Mouse (Mus musculus) heart, embryonic 12.5 days (tissue): ENCODE measurements around the gene Fut11. TPM values are rescaled to one million over a fixed set of nuclear protein-coding genes. Genes with fewer than 3 reads are reported as not detected.
A peak's percentile ranks its signal among the peaks of the same experiment; 100 is the strongest.

ENCODE experiments used
- ATAC-seq: fragments of 200-750 bp; cut with Nextera tagmentation; 2 replicates; pipeline ENCODE4 v1.8.0; 2017; ENCODE audit warnings: moderate TSS enrichment, moderate library complexity; ENCODE audit not compliant: insufficient number of reproducible peaks, low FRiP score
- H3K27ac ChIP-seq: fragments of 300-500 bp; sonication (generic); 2 replicates; pipeline ENCODE4 v1.5.1; 2016; ENCODE audit warnings: mild to moderate bottlenecking, moderate library complexity; ENCODE audit not compliant: poor library complexity, severe bottlenecking
- H3K27me3 ChIP-seq: fragments of 300-500 bp; sonication (generic); replicated peaks from 2 replicates; pipeline ENCODE4 v1.6.1; 2016; ENCODE audit warnings: mild to moderate bottlenecking, moderate library complexity
- H3K36me3 ChIP-seq: fragments of 300-500 bp; sonication (generic); 2 replicates; pipeline ENCODE4 v1.6.1; 2016; ENCODE audit warnings: mild to moderate bottlenecking, moderate library complexity
- H3K4me1 ChIP-seq: fragments of 300-500 bp; sonication (generic); replicated peaks from 2 replicates; pipeline ENCODE4 v1.6.1; 2016; ENCODE audit warnings: mild to moderate bottlenecking
- H3K4me2 ChIP-seq: fragments of 300-500 bp; sonication (generic); 2 replicates; pipeline ENCODE4 v1.6.1; 2016; ENCODE audit warnings: mild to moderate bottlenecking, moderate library complexity
- H3K4me3 ChIP-seq: fragments of 300-500 bp; sonication (generic); 2 replicates; pipeline ENCODE4 v1.5.1; 2016; ENCODE audit warnings: mild to moderate bottlenecking
- H3K9ac ChIP-seq: fragments of 300-500 bp; sonication (generic); 2 replicates; pipeline ENCODE4 v1.6.1; 2016; ENCODE audit warnings: mild to moderate bottlenecking, moderate library complexity
- H3K9me3 ChIP-seq: fragments of 300-500 bp; sonication (generic); replicated peaks from 2 replicates; pipeline ENCODE4 v1.6.1; 2016; ENCODE audit warnings: mild to moderate bottlenecking, moderate library complexity
- WGBS: fragments of 180-500 bp; shearing (Covaris S2); methylation state at CpG from one replicate; pipeline ENCODE4 v1.1.7; 2016; 5-methylcytosine and 5-hydroxymethylcytosine counted together
- polyA plus RNA-seq: library from polyadenylated mRNA; unstranded; fragments of >200 nt; fragmentation: Nextera tagmentation; extraction: Ambion mirVana; gene quantifications from 2 replicates; pipeline ENCODE4 v1.2.1, GENCODE M21; 2016

Gene Fut11
- polyA plus RNA-seq, 1 experiment from 2014 or later, result 20.4 TPM

DNA sequence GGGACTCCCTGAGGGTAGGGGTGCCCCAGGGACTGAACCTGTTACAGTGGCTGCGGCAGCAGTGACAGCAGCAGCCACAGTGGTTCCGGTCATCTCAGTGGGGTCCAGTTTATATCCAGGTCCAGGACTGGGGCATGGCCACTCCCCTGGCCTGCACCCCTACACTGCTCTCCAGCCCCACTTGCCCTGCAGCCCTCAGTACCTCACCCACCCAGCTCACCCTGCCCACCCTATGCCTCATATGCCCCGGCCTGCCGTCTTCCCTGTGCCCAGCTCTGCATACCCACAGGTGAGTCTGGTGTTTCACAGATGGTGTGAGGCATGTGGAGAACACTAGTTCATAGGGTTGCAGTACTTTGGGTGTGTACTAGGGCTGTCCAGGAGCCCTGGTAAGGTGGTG, 26.6 kb downstream of the Fut11 start:
- H3K4me2 ChIP-seq, result no peak overlapping the region
- H3K9ac ChIP-seq, result no peak overlapping the region
- ATAC-seq, result no peak
- no peaks in the 10 kb centered on the region for H3K27me3 ChIP-seq
- H3K27ac ChIP-seq, result no peak overlapping the region
- WGBS, result 93% methylated on average over 4 of the region's 4 CpGs
- H3K36me3 ChIP-seq, result peaks cover 96% of the 10 kb centered on the region
- H3K9me3 ChIP-seq, result no peaks in the 10 kb centered on the region
- no peak overlapping the region for H3K4me3 ChIP-seq
- peaks cover 14% of the 10 kb centered on the region for H3K4me1 ChIP-seq

DNA sequence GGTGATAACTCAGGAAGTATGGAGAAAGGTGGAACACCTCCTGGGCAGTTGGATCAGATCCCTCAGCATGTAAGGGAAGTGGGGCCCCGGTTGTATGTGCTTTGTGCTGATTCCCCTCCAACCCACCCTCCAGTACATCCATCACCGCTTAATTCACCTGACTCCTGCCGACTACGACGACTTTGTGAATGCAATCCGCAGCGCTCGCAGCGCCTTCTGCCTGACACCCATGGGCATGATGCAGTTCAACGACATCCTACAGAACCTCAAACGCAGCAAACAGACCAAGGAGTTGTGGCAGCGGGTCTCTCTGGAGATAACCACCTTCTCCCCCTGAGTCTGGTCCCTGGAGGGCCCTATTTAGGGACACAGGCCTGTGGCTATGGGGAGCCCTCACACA, 28.2 kb downstream of the Fut11 start:
- Histone ChIP-seq H3K4me3 (no peak overlapping the region), H3K9me3 (no peaks in the 10 kb centered on the region), H3K36me3 (peaks cover 92% of the 10 kb centered on the region), H3K4me2 (no peak overlapping the region), H3K9ac (no peak overlapping the region), H3K27ac (no peak overlapping the region), H3K4me1 (peaks cover 14% of the 10 kb centered on the region), H3K27me3 (no peaks in the 10 kb centered on the region)
- 90% methylated on average over 12 of the region's 12 CpGs for WGBS
- ATAC-seq, result no peak

DNA sequence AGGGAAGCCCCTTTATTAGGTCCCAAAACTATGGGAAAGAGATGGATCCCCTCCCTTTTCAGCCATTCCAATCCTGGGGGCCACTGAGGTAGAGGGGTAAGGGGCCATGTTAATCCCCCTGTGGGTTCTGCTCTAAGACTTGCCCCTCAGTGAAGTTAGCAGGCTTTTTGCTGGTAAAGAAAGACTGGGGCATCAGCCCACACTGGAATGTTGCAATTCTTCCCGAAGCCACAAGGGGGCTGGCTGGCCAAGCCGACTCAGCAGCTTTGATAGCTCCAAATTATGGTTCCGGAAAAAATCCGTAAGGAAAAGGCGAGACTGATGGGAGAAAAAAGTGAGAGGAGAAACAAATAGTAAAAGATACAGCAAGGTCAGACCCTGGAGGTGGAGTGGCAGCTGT, 29.3 kb downstream of the Fut11 start:
- H3K4me1 ChIP-seq, result peaks cover 14% of the 10 kb centered on the region
- no peak overlapping the region for H3K9ac ChIP-seq
- no peak overlapping the region for H3K4me2 ChIP-seq
- H3K27ac ChIP-seq, result no peak overlapping the region
- H3K4me3 ChIP-seq, result no peak overlapping the region
- peaks cover 92% of the 10 kb centered on the region for H3K36me3 ChIP-seq
- ATAC-seq, result no peak
- WGBS, result 25% methylated on average over 5 of the region's 5 CpGs
- H3K9me3 ChIP-seq, result no peaks in the 10 kb centered on the region
- H3K27me3 ChIP-seq, result no peaks in the 10 kb centered on the region

DNA sequence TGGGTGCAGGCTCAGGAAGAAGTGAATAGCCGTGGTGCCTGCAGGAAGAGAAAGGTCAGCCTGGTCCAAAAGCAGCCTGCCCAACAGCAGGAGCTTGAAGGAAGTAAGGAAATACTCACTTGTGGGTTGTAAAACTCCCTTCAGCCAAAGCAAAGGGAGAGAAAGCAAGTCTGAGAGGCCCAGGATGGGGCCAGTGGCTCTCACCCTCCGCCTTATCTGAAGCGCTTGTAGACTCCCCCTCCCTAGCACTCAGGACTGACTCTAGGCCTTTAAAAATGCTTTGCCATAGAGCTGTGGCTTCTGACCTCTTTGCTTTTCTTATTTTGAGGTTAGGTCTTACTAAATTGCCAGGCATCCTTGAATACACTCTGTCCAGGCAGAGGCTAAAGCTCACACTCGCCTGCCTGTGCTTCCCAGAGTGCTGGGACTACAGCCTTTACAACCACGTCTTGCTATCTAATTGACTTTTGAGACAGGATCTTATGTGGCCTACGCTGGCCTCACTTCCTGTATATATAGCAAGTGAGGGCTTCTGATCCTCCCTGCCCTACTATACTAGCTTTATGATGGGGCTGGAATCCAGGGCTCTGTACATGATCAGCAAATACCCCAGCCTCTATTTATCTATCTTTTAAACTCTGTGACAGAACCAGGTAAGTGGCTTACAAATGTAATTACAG, 31.0 kb downstream of the Fut11 start:
- peak overlapping the region; percentile 24 for H3K4me2 ChIP-seq
- peak overlapping the region; percentile 64 for H3K27ac ChIP-seq
- peak overlapping the region; percentile 11 for H3K9ac ChIP-seq
- H3K36me3 ChIP-seq, result peaks cover 94% of the 10 kb centered on the region
- H3K9me3 ChIP-seq, result no peaks in the 10 kb centered on the region
- H3K4me3 ChIP-seq, result no peak overlapping the region
- WGBS, result 27% methylated on average over 6 of the region's 6 CpGs
- no peaks in the 10 kb centered on the region for H3K27me3 ChIP-seq
- peaks cover 14% of the 10 kb centered on the region for H3K4me1 ChIP-seq
- no peak for ATAC-seq

DNA sequence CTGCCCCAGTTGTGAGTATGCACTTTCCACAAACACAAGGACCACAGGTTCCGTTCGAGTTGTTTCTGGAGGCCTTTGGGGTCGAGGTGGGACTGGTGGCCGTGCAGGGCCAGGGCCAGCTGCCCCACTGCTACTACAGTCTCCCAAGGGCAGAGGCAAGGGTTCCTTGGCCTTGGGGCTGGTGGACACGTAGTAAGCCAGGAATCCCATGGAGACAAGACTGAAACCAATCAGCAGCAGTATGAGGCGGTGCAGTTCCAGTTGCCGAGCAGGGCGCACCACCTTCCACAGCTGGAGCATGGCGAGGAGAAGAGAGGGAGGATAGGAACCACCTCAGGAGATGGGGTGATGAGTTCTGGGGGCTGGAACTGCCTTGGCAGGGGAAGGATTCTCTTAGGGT, 35.1 kb downstream of the Fut11 start:
- Histone ChIP-seq H3K4me2 (no peak overlapping the region), H3K9ac (no peak overlapping the region), H3K9me3 (no peaks in the 10 kb centered on the region), H3K4me3 (no peak overlapping the region), H3K27ac (no peak overlapping the region), H3K27me3 (no peaks in the 10 kb centered on the region), H3K36me3 (peaks cover 69% of the 10 kb centered on the region), H3K4me1 (peaks cover 26% of the 10 kb centered on the region)
- ATAC-seq, result no peak
- 87% methylated on average over 9 of the region's 9 CpGs for WGBS

DNA sequence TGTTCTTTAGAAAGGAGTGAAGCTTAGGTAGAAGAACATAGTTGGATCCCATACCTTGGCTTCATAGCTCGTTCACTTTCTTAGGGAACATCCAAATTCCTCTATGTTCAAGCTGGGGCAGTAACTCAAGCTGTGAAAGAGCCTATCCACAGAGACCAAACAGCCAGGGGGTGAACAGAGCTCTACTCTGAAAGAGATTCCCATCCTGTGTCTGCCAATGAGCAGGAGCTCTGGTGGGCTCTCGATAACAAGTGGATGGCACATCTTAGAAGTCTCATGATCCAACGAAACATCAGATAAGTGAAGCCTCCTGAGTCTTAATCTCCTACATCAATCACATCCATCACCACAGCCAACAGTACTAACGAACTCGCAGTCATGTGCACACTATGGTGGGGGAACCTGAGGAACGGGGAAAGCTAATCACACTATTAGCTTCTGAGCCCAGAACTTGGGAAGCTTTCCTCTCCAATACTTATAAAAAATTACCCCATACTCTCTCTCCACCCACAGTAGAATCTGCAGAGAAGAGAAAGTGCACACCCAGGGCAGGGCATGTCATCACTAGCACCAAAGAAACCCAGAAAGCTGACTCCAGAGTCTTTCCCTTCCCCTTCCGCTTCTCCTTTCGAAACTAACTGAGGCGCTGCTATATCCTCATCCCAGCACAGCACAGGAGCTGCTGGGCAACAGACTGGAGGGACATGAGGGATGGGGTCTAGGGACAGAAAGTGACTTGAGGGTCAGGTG, 36.3 kb downstream of the Fut11 start:
- no peaks in the 10 kb centered on the region for H3K9me3 ChIP-seq
- WGBS, result 82% methylated on average over 9 of the region's 9 CpGs
- no peak overlapping the region for H3K4me2 ChIP-seq
- H3K27ac ChIP-seq, result no peak overlapping the region
- H3K27me3 ChIP-seq, result no peaks in the 10 kb centered on the region
- ATAC-seq, result no peak
- H3K9ac ChIP-seq, result no peak overlapping the region
- H3K4me1 ChIP-seq, result peaks cover 26% of the 10 kb centered on the region
- H3K4me3 ChIP-seq, result no peak overlapping the region
- H3K36me3 ChIP-seq, result peaks cover 65% of the 10 kb centered on the region

DNA sequence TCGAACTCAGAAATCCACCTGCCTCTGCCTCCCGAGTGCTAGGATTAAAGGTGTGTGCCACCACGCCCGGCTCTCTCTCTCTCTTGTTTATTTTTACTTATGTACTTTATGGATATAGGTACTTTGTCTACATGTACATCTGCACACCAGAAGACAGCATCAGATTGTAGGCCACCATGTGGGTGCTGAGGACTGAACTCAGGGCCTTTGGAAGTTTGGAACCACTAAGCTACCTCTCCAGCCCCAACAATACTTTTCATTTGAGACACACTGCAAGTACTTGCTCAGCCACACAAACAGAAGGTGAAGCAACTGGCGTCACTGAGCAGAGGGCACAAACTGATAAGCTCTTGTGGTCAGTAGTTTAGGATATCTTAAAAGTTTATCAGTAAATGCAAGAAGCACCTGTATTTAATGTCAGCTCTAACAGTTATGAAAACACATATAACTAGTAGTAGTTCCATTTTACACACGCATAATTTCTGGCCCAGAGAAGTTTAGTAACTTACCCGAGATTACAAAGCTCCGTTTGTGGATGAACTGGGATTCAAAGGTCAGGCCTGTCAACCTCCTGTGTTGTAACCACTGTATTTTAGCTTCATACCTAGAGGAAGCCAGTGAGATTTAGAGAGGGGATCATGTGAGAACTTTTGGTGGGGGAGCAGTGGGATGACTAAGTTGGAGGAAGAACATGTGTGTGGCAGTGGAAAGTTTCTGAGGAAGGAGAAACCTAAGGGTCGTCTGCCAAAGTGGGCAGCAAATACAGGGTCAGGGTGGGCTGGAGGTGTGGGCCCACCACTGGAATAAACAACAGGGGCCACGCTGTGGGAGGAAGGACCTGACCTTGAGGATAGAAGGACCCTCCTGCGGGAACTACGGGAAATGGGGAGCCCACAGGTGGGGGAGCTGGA, 38.5 kb downstream of the Fut11 start:
- ATAC-seq, result no peak
- Histone ChIP-seq H3K9me3 (no peaks in the 10 kb centered on the region), H3K4me2 (peak overlapping the region; percentile 86), H3K9ac (peak overlapping the region; percentile 90), H3K27me3 (no peaks in the 10 kb centered on the region), H3K4me3 (peak overlapping the region; percentile 76), H3K36me3 (peaks cover 66% of the 10 kb centered on the region), H3K4me1 (peaks cover 42% of the 10 kb centered on the region), H3K27ac (peak overlapping the region; percentile 90)
- 41% methylated on average over 12 of the region's 12 CpGs for WGBS

DNA sequence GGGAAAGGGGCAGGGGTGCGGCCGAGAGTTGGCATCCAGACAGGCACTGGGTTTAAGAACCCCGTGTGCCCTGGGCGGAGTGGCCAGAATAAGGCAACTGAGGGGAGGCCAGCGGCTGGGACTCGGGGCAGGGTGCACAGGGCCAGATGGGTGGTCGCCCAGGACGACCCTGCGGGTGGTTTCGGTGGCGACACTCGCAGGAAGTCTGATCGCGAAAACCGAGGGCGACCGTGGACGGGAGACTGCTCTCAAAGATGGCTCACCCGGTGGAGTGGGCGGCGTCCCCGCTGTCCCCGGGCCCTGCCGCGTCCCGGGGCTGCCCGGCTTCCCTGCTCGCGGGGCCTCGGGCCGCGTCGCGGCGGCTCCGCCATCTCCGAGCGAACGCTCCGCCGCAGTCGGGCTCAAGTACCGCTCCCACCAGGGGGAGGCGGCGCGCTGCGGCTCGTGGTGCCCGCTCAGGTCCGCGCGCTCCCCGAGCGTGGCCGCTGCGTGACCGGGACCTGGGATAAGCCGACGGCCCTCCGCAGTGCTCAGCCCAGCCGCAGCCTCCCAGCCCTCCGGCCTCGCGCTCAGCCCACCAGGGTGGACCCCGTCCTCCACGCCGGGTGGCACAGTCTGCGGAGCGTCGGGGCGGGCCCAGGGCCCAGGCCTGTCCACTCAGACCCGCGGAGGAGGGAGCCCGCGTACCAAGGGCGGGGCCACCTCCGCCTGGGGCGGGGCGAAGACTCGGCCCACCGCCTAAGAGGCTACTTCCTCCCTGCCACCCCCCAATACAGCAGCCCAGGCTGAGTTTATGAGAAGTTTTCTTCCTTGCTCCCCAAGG, 39.4 kb downstream of the Fut11 start, which contains the start of gene Ndst2:
Gene Ndst2, minus strand, starts transcription at position 611 of the 823 bp plus-strand sequence.
- under 1% methylated on average over 72 of the region's 81 CpGs for WGBS
- H3K4me3 ChIP-seq, result peak within 1 kb of the TSS; percentile 76
- H3K9ac ChIP-seq, result peak within 1 kb of the TSS; percentile 90
- peak within 1 kb of the TSS; percentile 86 for H3K4me2 ChIP-seq
- peak; percentile 98 for ATAC-seq
- peak within 1 kb of the TSS; percentile 90 for H3K27ac ChIP-seq
- H3K4me1 ChIP-seq, result peaks cover 47% of the 10 kb centered on the region
- H3K9me3 ChIP-seq, result no peaks in the 10 kb centered on the region
- H3K36me3 ChIP-seq, result peaks cover 66% of the 10 kb centered on the region
- H3K27me3 ChIP-seq, result no peaks in the 10 kb centered on the region

DNA sequence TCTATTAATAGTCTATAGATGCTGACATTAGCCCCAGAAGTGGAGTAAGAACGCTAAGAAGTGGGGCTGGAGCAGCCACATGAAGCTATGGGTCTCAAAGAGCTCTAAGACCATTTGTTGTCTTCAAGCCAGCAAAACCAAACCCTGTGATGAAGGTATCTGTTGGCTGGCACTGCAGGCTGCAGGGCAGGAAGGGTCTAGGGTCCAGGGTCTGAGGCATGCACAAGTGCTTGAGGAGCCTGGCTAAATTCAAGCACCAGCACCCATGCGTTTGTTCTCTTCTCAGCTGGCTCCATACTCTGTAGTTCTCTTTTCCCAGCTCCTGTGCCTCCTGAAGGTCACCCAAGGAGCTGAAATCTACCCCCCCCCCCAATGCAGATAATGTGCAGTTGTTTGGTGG, 40.3 kb downstream of the Fut11 start:
- H3K36me3 ChIP-seq, result peaks cover 66% of the 10 kb centered on the region
- no peaks in the 10 kb centered on the region for H3K27me3 ChIP-seq
- H3K9me3 ChIP-seq, result no peaks in the 10 kb centered on the region
- WGBS, result 44% methylated on average over 2 of the region's 2 CpGs
- no peak overlapping the region; the same call in 1 of the 2 replicates for H3K4me2 ChIP-seq
- ATAC-seq, result no peak
- peak overlapping the region; percentile 56 for H3K27ac ChIP-seq
- H3K4me1 ChIP-seq, result peaks cover 47% of the 10 kb centered on the region
- no peak overlapping the region for H3K4me3 ChIP-seq
- H3K9ac ChIP-seq, result 0 out of 2 replicates have a peak overlapping the region, but pooled peaks have one; percentile 28

DNA sequence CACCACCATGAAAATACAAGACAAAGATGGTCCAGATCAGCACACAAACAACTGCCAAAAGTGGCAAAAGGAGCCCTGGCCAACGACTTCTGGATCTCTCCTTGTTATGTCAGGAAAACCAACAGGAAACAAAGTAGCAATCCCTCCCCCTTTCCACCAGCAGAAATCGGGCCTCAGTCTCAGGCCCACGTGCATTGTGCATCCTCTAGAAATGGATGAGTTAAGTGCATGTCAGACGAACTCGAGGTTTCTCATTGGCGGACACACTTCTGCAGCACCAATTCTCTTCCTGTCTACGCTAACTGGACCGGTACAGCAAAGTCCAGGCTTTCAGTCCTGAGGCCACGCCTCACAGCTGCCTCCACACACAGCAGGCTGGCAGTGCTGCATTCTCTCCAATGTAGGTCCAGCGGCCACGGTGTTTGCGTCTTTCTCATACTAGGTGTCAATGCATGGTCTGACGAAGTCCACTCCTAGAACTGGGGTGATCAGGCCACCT, 41.2 kb downstream of the Fut11 start:
- ATAC-seq, result no peak
- WGBS, result 75% methylated on average over 13 of the region's 13 CpGs

More for the DNA sequence above, 41.2 kb downstream of the Fut11 start:
- Histone ChIP-seq H3K4me2 (no peak overlapping the region), H3K9ac (no peak overlapping the region), H3K27ac (peak overlapping the region; percentile 56; the same call in 1 of the 2 replicates), H3K36me3 (peaks cover 66% of the 10 kb centered on the region), H3K4me1 (peaks cover 47% of the 10 kb centered on the region), H3K9me3 (no peaks in the 10 kb centered on the region), H3K27me3 (no peaks in the 10 kb centered on the region), H3K4me3 (no peak overlapping the region)
